Comparison of ENCODE assay signal across 10 mouse cellular contexts in the genomic region with DNA sequence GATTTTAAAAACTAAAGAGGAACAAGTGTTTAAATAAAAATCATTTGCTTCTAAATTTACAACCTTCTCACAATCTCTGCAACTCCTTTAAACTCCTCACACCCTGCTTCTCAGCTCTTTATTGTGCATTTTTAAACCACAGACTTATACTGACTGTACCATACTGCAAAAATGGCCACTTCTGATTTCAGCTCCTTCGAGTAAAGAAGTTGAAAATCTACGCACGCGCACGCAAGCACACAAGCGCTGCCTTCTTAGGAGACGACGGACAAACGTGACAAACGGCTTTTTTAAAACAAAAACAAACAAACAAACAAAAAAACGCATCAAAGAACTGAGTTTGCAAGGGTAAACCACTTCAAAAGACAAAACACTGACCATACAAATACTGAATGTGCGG. TPM values are rescaled to one million over a fixed set of nuclear protein-coding genes. Genes with fewer than 3 reads are reported as not detected.
A peak's percentile ranks its signal among the peaks of the same experiment; 100 is the strongest.
DNase-seq lines count a peak whose midpoint lies in the region; ATAC-seq and TF ChIP-seq lines count a peak whose summit lies in the region.
"Had no signal": no experiment of that assay in that cellular context is flagged by ENCODE, and none has a peak within 500 bp of the region (broad histone marks: within the 10 kb centered on the region; RNA-seq: fewer than 3 reads in every experiment).

No protein-coding gene starts in this region.

- H3K36me3 ChIP-seq in lung, postnatal 0 days (ENCODE audit: insufficient read depth, low read length), result no peaks in the 10 kb centered on the region
- no peaks in the 10 kb centered on the region for H3K36me3 ChIP-seq in hindbrain, postnatal 0 days (ENCODE audit: insufficient read depth, low read length)
- H3K36me3 ChIP-seq in neural tube, embryonic 13.5 days, result no peaks in the 10 kb centered on the region
- H3K36me3 ChIP-seq: liver, embryonic 13.5 days had no signal

- H3K4me1 ChIP-seq in cerebellum, adult 2 months (ENCODE audit: control insufficient read depth, insufficient read depth, low read length), result no peaks in the 10 kb centered on the region
- no peaks in the 10 kb centered on the region for H3K4me1 ChIP-seq in lung, postnatal 0 days (ENCODE audit: insufficient read depth, low read depth, low read length)
- H3K4me1 ChIP-seq in hindbrain, postnatal 0 days (ENCODE audit: insufficient read depth, low read length), result no peaks in the 10 kb centered on the region
- no peaks in the 10 kb centered on the region for H3K4me1 ChIP-seq in neural tube, embryonic 13.5 days (replicated peaks)
- H3K4me1 ChIP-seq: liver, embryonic 13.5 days had no signal

- no peak for TF ChIP-seq POLR2A in cerebellum, adult 2 months (IDR thresholded peaks at IDR 0.05; ENCODE audit: borderline replicate concordance, insufficient read depth, low read length)

- peak overlapping the region; percentile 77 for H3K4me3 ChIP-seq in cerebellum, adult 2 months (replicated peaks; ENCODE audit: insufficient read depth, low read depth, low read length)
- H3K4me3 ChIP-seq in lung, postnatal 0 days (ENCODE audit: low read depth, low read length), result no peak overlapping the region
- peak overlapping the region; percentile 43 for H3K4me3 ChIP-seq in hindbrain, postnatal 0 days (ENCODE audit: low read length)
- peak overlapping the region; percentile 47 for H3K4me3 ChIP-seq in neural tube, embryonic 13.5 days
- H3K4me3 ChIP-seq: liver, embryonic 13.5 days had no signal

- H3K9me3 ChIP-seq in lung, postnatal 0 days (ENCODE audit: low read length), result no peaks in the 10 kb centered on the region
- no peaks in the 10 kb centered on the region for H3K9me3 ChIP-seq in hindbrain, postnatal 0 days (ENCODE audit: low read length)
- H3K9me3 ChIP-seq in neural tube, embryonic 13.5 days, result no peaks in the 10 kb centered on the region
- H3K9me3 ChIP-seq: liver, embryonic 13.5 days had no signal

- no peak for ATAC-seq in lung, postnatal 0 days
- peak; percentile 62; the same call in 1 of the 2 replicates for ATAC-seq in hindbrain, postnatal 0 days
- ATAC-seq in neural tube, embryonic 13.5 days (ENCODE audit: low read depth), result 0 out of 2 replicates have a peak, but pooled peaks have one; percentile 71
- ATAC-seq: activated CD4-positive, CD25-positive, alpha-beta regulatory T cell, adult 4 months had no signal

- H3K9ac ChIP-seq in lung, postnatal 0 days (replicated peaks; ENCODE audit: low read depth), result no peak overlapping the region
- peak overlapping the region; percentile 57 for H3K9ac ChIP-seq in hindbrain, postnatal 0 days (replicated peaks; ENCODE audit: low read length)
- H3K9ac ChIP-seq in neural tube, embryonic 13.5 days, result peak overlapping the region; percentile 64
- H3K9ac ChIP-seq: liver, embryonic 13.5 days had no signal

- 6% methylated on average over 12 of the region's 12 CpGs for WGBS in cerebellum, adult 2 months
- WGBS in lung, postnatal 0 days, result 19% methylated on average over 12 of the region's 12 CpGs
- WGBS in hindbrain, postnatal 0 days, result 30% methylated on average over 12 of the region's 12 CpGs
- 18% methylated on average over 12 of the region's 12 CpGs for whole genome bisulfite sequencing in neural tube, embryonic 13.5 days

- peak in 1 of 2 experiments; percentile 36 for DNase-seq in cerebellum, adult 2 months
- no peak for DNase-seq in cerebellum, adult 8-10 months
- DNase-seq in lung, postnatal 0 days (ENCODE audit: low spot score), result no peak
- DNase-seq in lung, postnatal 14 days, result no peak
- DNase-seq in hindbrain, postnatal 0 days (ENCODE audit: low spot score), result peak; percentile 67
- DNase-seq in urinary bladder, adult 2 months (ENCODE audit: low spot score), result no peak
- DNase-seq in cerebellum, postnatal 25 days, result no peak
- DNase-seq: liver, embryonic 13.5 days had no signal

- no peak for TF ChIP-seq CTCF in cerebellum, adult 2 months (IDR thresholded peaks at IDR 0.05; ENCODE audit: borderline replicate concordance, insufficient read depth, low read depth, low read length)
- no peak for TF ChIP-seq CTCF in lung, postnatal 0 days (IDR thresholded peaks at IDR 0.05)
- TF ChIP-seq CTCF in hindbrain, postnatal 0 days (IDR thresholded peaks at IDR 0.05; ENCODE audit: low read depth), result no peak

- H3K4me2 ChIP-seq in lung, postnatal 0 days (replicated peaks; ENCODE audit: low read depth, low read length), result peak overlapping the region; percentile 38; the same call in 1 of the 2 replicates
- H3K4me2 ChIP-seq in hindbrain, postnatal 0 days (ENCODE audit: low read depth, low read length), result peak overlapping the region; percentile 53
- H3K4me2 ChIP-seq in neural tube, embryonic 13.5 days, result peak overlapping the region; percentile 56

- TF ChIP-seq EP300 in lung, postnatal 0 days (IDR thresholded peaks at IDR 0.05), result no peak

- peak overlapping the region; percentile 82; the same call in 1 of the 2 replicates for H3K27ac ChIP-seq in cerebellum, adult 2 months (ENCODE audit: insufficient read depth, low read length)
- no peak overlapping the region for H3K27ac ChIP-seq in lung, postnatal 0 days (ENCODE audit: low read length)
- H3K27ac ChIP-seq in hindbrain, postnatal 0 days, result peak overlapping the region; percentile 83
- H3K27ac ChIP-seq in neural tube, embryonic 13.5 days (replicated peaks), result peak overlapping the region; percentile 64
- H3K27ac ChIP-seq: liver, embryonic 13.5 days had no signal

- no peaks in the 10 kb centered on the region for H3K27me3 ChIP-seq in cerebellum, adult 2 months (ENCODE audit: control insufficient read depth, insufficient read depth, low read length)
- H3K27me3 ChIP-seq in lung, postnatal 0 days (replicated peaks; ENCODE audit: insufficient read depth, low read length), result no peaks in the 10 kb centered on the region
- H3K27me3 ChIP-seq in hindbrain, postnatal 0 days (ENCODE audit: insufficient read depth, low read length), result no peaks in the 10 kb centered on the region
- no peaks in the 10 kb centered on the region for H3K27me3 ChIP-seq in neural tube, embryonic 13.5 days

RNA-seq across cellular contexts. Expression of gene AU022751, which starts 8.3 kb away (rescaled TPM):
- polyA plus RNA-seq in cerebellum, adult 2 months (2012; rRNA removed), result 0.65 and 0.86 TPM in 2 replicates
- polyA plus RNA-seq in lung, postnatal 0 days (2015; fragmentation: Nextera tagmentation; extraction: Ambion mirVana), result not detected in 2 replicates
- 3.4 and 3.9 TPM in 2 replicates for total RNA-seq in hindbrain, postnatal 0 days (2014; rRNA removed)
- polyA plus RNA-seq in hindbrain, postnatal 0 days (2015; fragmentation: Nextera tagmentation; extraction: Ambion mirVana), result 0.08 TPM in 1 of 2 replicates, not detected in the other
- polyA plus RNA-seq in neural tube, embryonic 13.5 days (2015; fragmentation: Nextera tagmentation; extraction: Ambion mirVana), result 0.10 TPM in 1 of 2 replicates, not detected in the other
- polyA plus RNA-seq in urinary bladder, adult 2 months (2012; rRNA removed), result not detected in 2 replicates
- polyA plus RNA-seq: activated CD4-positive, CD25-positive, alpha-beta regulatory T cell, adult 4 months; liver, embryonic 13.5 days had no signal

RNA-seq across cellular contexts. Expression of gene Nudt11, which starts 44.3 kb away (rescaled TPM):
- 20.6 TPM in 2 replicates for polyA plus RNA-seq in cerebellum, adult 2 months (2012; rRNA removed)
- polyA plus RNA-seq in lung, postnatal 0 days (2015; fragmentation: Nextera tagmentation; extraction: Ambion mirVana), result 2.1 TPM in 2 replicates
- 53.4 and 57.6 TPM in 2 replicates for total RNA-seq in hindbrain, postnatal 0 days (2014; rRNA removed)
- 20.2 and 21.1 TPM in 2 replicates for polyA plus RNA-seq in hindbrain, postnatal 0 days (2015; fragmentation: Nextera tagmentation; extraction: Ambion mirVana)
- polyA plus RNA-seq in neural tube, embryonic 13.5 days (2015; fragmentation: Nextera tagmentation; extraction: Ambion mirVana), result 17.4 and 20.4 TPM in 2 replicates
- polyA plus RNA-seq in urinary bladder, adult 2 months (2012; rRNA removed), result 2.6 and 3.1 TPM in 2 replicates
- polyA plus RNA-seq: activated CD4-positive, CD25-positive, alpha-beta regulatory T cell, adult 4 months had no signal
